Mouse (Mus musculus): Measurements from ENCODE around the gene Serpinb3c. TPM values are rescaled to one million over a fixed set of nuclear protein-coding genes. Genes with fewer than 3 reads are reported as not detected.

Gene Serpinb3c
- not detected for polyA plus RNA-seq (2012; fragmentation: generic; extraction: Trizol)

GRCm38 (mm10) chr1:107278261-107278660 is at the start of gene Serpinb3c, which contains the start of gene Serpinb3b:
Gene Serpinb3c, minus strand, starts transcription at chr1:107278371.
Gene Serpinb3b, minus strand, starts transcription at chr1:107278361.

Other genes starting within 250 kb of the Serpinb3c start
- gene Serpinb3a, start 226.1 kb downstream of the Serpinb3c start, polyA plus RNA-seq (2012; fragmentation: generic; extraction: Trizol), result not detected
- not detected for gene Serpinb3d, start 194.9 kb downstream of the Serpinb3c start, polyA plus RNA-seq (2012; fragmentation: generic; extraction: Trizol)
- not detected for gene Serpinb3b, start within 50 bp of the Serpinb3c start, polyA plus RNA-seq (2012; fragmentation: generic; extraction: Trizol)
- not detected for gene Serpinb11, start 82.8 kb upstream of the Serpinb3c start, polyA plus RNA-seq (2012; fragmentation: generic; extraction: Trizol)
- gene Serpinb7, start 121.3 kb upstream of the Serpinb3c start, polyA plus RNA-seq (2012; fragmentation: generic; extraction: Trizol), result under 1 TPM in 1 of 2 experiments, not detected in 1; 0.05 TPM
- gene Serpinb2, start 233.1 kb upstream of the Serpinb3c start, polyA plus RNA-seq (2012; fragmentation: generic; extraction: Trizol), result under 1 TPM in 1 of 2 experiments, not detected in 1; 0.02 TPM